Mouse (Mus musculus) bone marrow, adult 2 months (tissue): ENCODE results near the gene 1700001P01Rik.

Experiments
- CTCF ChIP-seq: fragments of 200-500 bp; IDR thresholded peaks from 2 replicates; pipeline ENCODE4 v1.5.1; 2011; ENCODE audit warnings: low read length, control low read depth; ENCODE audit not compliant: control insufficient read depth, insufficient read depth
- POLR2A ChIP-seq: fragments of 200-500 bp; IDR thresholded peaks from 2 replicates; pipeline ENCODE4 v1.6.1; 2011; ENCODE audit warnings: low read depth, mild to moderate bottlenecking, control low read depth, low read length, borderline replicate concordance; ENCODE audit not compliant: control insufficient read depth

- TF ChIP-seq POLR2A (no peak), CTCF (no peak)
Observed at GRCm38 (mm10) chr11:97812491-97812921, 36.8 kb upstream of the 1700001P01Rik start.
